In genomic region chr12:75786681-75787080, GRCm38 (mm10) we compare ENCODE assay signal across 8 mouse cellular contexts. TPM values are rescaled to one million over a fixed set of nuclear protein-coding genes. Genes with fewer than 3 reads are reported as not detected.
DNase-seq lines count a peak whose midpoint lies in the region; ATAC-seq and TF ChIP-seq lines count a peak whose summit lies in the region.
"Not testable (repeated sequence)": the region's sequence is repeated elsewhere in the genome, so short reads cannot be mapped to it uniquely, and the experiment has no call there.
"Had no signal": no experiment of that assay in that cellular context is flagged by ENCODE, and none has a peak within 500 bp of the region (broad histone marks: within the 10 kb centered on the region; RNA-seq: fewer than 3 reads in every experiment).

No protein-coding gene starts in this region.

- H3K9ac ChIP-seq in forebrain, embryonic 13.5 days; kidney, postnatal 0 days (ENCODE audit: low read depth, low read length); lung, embryonic 14.5 days; neural tube, embryonic 11.5 days (ENCODE audit: low read length): not testable (repeated sequence)

- DNase-seq in MEL-GATA-1-ER (ENCODE audit: extremely low read depth, low read depth): peak; percentile 37
- DNase-seq in c-Kit-positive CD71-positive TER-119-positive erythroid progenitor cells, embryonic 14.5 days (ENCODE audit: low spot score): peak; percentile 49
- DNase-seq in heart, adult 9 months (ENCODE audit: low spot score in 2 of 2): peak; percentile 8 to 17
- peak; percentile 85 for DNase-seq in kidney, postnatal 0 days (ENCODE audit: low spot score)
- peak; percentile 94 for DNase-seq in lung, embryonic 14.5 days
- peak; percentile 26 for DNase-seq in neural tube, embryonic 11.5 days (ENCODE audit: low spot score)

- H3K27me3 ChIP-seq in forebrain, embryonic 13.5 days; kidney, postnatal 0 days (ENCODE audit: insufficient read depth, low read length); lung, embryonic 14.5 days (ENCODE audit: insufficient read depth, low read length); neural tube, embryonic 11.5 days (ENCODE audit: control insufficient read depth, insufficient read depth, low read length): not testable (repeated sequence)

- not testable (repeated sequence) for H3K36me3 ChIP-seq in forebrain, embryonic 13.5 days (ENCODE audit: poor library complexity, severe bottlenecking); kidney, postnatal 0 days (ENCODE audit: insufficient read depth, low read length); lung, embryonic 14.5 days (ENCODE audit: insufficient read depth); neural tube, embryonic 11.5 days (ENCODE audit: control insufficient read depth, insufficient read depth, low read length)

- not testable (repeated sequence) for H3K4me2 ChIP-seq in forebrain, embryonic 13.5 days; kidney, postnatal 0 days (ENCODE audit: low read length); lung, embryonic 14.5 days; neural tube, embryonic 11.5 days (ENCODE audit: low read depth)

- 4% methylated on average over 2 of the region's 2 CpGs for WGBS in forebrain, embryonic 13.5 days
- WGBS in kidney, postnatal 0 days: 5% methylated on average over 2 of the region's 2 CpGs
- 0% methylated on average over 2 of the region's 2 CpGs for WGBS in lung, embryonic 14.5 days
- WGBS in neural tube, embryonic 11.5 days: 1% methylated on average over 2 of the region's 2 CpGs

- H3K4me3 ChIP-seq in forebrain, embryonic 13.5 days; kidney, postnatal 0 days (replicated peaks; ENCODE audit: low read depth, low read length); lung, embryonic 14.5 days (ENCODE audit: low read depth, low read length); neural tube, embryonic 11.5 days (ENCODE audit: low read depth, low read length): not testable (repeated sequence)

- not testable (repeated sequence) for H3K27ac ChIP-seq in forebrain, embryonic 13.5 days; kidney, postnatal 0 days; lung, embryonic 14.5 days (ENCODE audit: low read depth); neural tube, embryonic 11.5 days (ENCODE audit: low read depth, low read length)

- peak; percentile 69 for TF ChIP-seq CTCF in kidney, postnatal 0 days (IDR thresholded peaks at IDR 0.05; ENCODE audit: low read depth)
- peak; percentile 59 for TF ChIP-seq CTCF in lung, embryonic 14.5 days (IDR thresholded peaks at IDR 0.05; ENCODE audit: low read depth)

- ATAC-seq in forebrain, embryonic 13.5 days: peak; percentile 50; the same call in 1 of the 2 replicates
- ATAC-seq in kidney, postnatal 0 days (replicated peaks; ENCODE audit: low FRiP score, low read depth); neural tube, embryonic 11.5 days (ENCODE audit: insufficient read depth, low FRiP score, low TSS enrichment): not testable (repeated sequence)
- ATAC-seq in lung, embryonic 14.5 days (ENCODE audit: insufficient read depth): peak; percentile 63; the same call in 1 of the 2 replicates

- not testable (repeated sequence) for H3K9me3 ChIP-seq in forebrain, embryonic 13.5 days (replicated peaks); kidney, postnatal 0 days (replicated peaks; ENCODE audit: low read length); lung, embryonic 14.5 days (ENCODE audit: low read depth, low read length); neural tube, embryonic 11.5 days (ENCODE audit: control insufficient read depth, low read length)

- not testable (repeated sequence) for H3K4me1 ChIP-seq in forebrain, embryonic 13.5 days; kidney, postnatal 0 days (replicated peaks; ENCODE audit: insufficient read depth, low read length); lung, embryonic 14.5 days (ENCODE audit: insufficient read depth); neural tube, embryonic 11.5 days (ENCODE audit: control insufficient read depth, insufficient read depth, low read length)

RNA-seq across cellular contexts. Expression of gene Syne2, which starts 31.3 kb away (rescaled TPM):
- polyA plus RNA-seq in forebrain, embryonic 13.5 days (2015; fragmentation: Nextera tagmentation; extraction: Ambion mirVana): 137 TPM in 2 replicates
- polyA plus RNA-seq in kidney, postnatal 0 days (2015; fragmentation: Nextera tagmentation; extraction: Ambion mirVana): 37.2 and 47.5 TPM in 2 replicates
- polyA plus RNA-seq in lung, embryonic 14.5 days (2014; fragmentation: Nextera tagmentation; extraction: Ambion mirVana): 59.4 and 68.4 TPM in 2 replicates
- 61.4 and 63.3 TPM in 2 replicates for polyA plus RNA-seq in neural tube, embryonic 11.5 days (2014; fragmentation: Nextera tagmentation; extraction: Ambion mirVana)
- polyA plus RNA-seq: erythroblast, embryonic 14.5 days had no signal

RNA-seq across cellular contexts. Expression of gene Sgpp1, which starts 51.2 kb away (rescaled TPM):
- polyA plus RNA-seq in forebrain, embryonic 13.5 days (2015; fragmentation: Nextera tagmentation; extraction: Ambion mirVana): 9.3 and 10.1 TPM in 2 replicates
- 24.6 and 27.0 TPM in 2 replicates for polyA plus RNA-seq in kidney, postnatal 0 days (2015; fragmentation: Nextera tagmentation; extraction: Ambion mirVana)
- polyA plus RNA-seq in lung, embryonic 14.5 days (2014; fragmentation: Nextera tagmentation; extraction: Ambion mirVana): 19.1 and 21.1 TPM in 2 replicates
- polyA plus RNA-seq in neural tube, embryonic 11.5 days (2014; fragmentation: Nextera tagmentation; extraction: Ambion mirVana): 7.2 and 7.7 TPM in 2 replicates

Comparison
In these comparisons a context has a peak if more than half of its experiments do, and no peak if none do; other contexts are left out.
1. DNase-seq: peak in every context shown above with its lines; median percentile 94 in lung, embryonic 14.5 days; 85 in kidney, postnatal 0 days; 49 in c-Kit-positive CD71-positive TER-119-positive erythroid progenitor cells, embryonic 14.5 days; 37 in MEL-GATA-1-ER; 26 in neural tube, embryonic 11.5 days; 12 in heart, adult 9 months.